Mouse (Mus musculus) brain, embryonic 14.5 days (tissue): Measurements from ENCODE around the gene Lmna. TPM values are rescaled to one million over a fixed set of nuclear protein-coding genes. Genes with fewer than 3 reads are reported as not detected.

Source experiments
- DNase-seq: peaks from one replicate; pipeline ENCODE4 v3.0.0-alpha.2; 2011; ENCODE audit warnings: low read depth
- CTCF ChIP-seq: fragments of 200-500 bp; IDR thresholded peaks from 2 replicates; pipeline ENCODE4 v1.5.1; 2012; ENCODE audit warnings: inconsistent platforms, mild to moderate bottlenecking, moderate library complexity, borderline replicate concordance; ENCODE audit not compliant: insufficient read depth, insufficient read length; ENCODE audit errors: extremely low read depth
- POLR2A ChIP-seq: fragments of 200-500 bp; IDR thresholded peaks from 2 replicates; pipeline ENCODE4 v1.6.1; 2012; ENCODE audit warnings: mild to moderate bottlenecking, inconsistent platforms, borderline replicate concordance; ENCODE audit not compliant: poor library complexity, insufficient read depth, insufficient read length, severe bottlenecking; ENCODE audit errors: extremely low read depth
- polyA plus RNA-seq: library from polyadenylated mRNA; depleted of rRNA; stranded (reverse); fragments of >200 nt; gene quantifications from 2 replicates; pipeline ENCODE4 v1.2.3, GENCODE M21; 2012

The Lmna gene
- polyA plus RNA-seq, 1 experiment: 39.5 TPM

- TF ChIP-seq CTCF: no peak
- no peak for TF ChIP-seq POLR2A
- DNase-seq: no peak
Measured at GRCm38 (mm10) chr3:88546674-88547418, 37.1 kb upstream of the Lmna start.

GRCm38 (mm10) chr3:88544955-88545591 is 35.3 kb upstream of the Lmna start:
- TF ChIP-seq POLR2A: no peak
- no peak for TF ChIP-seq CTCF
- DNase-seq: no peak

GRCm38 (mm10) chr3:88544514-88544913 is 34.8 kb upstream of the Lmna start:
- TF ChIP-seq CTCF (peak; percentile 49; the same call in 1 of the 2 replicates), POLR2A (no peak)
- DNase-seq: peak; percentile 62

- no peak for DNase-seq
- TF ChIP-seq CTCF (no peak), POLR2A (no peak)
Measured at GRCm38 (mm10) chr3:88543651-88544410, 34.1 kb upstream of the Lmna start.

- TF ChIP-seq POLR2A: no peak
- TF ChIP-seq CTCF: no peak
- no peak for DNase-seq
Measured at GRCm38 (mm10) chr3:88543174-88543573, 33.4 kb upstream of the Lmna start.

- TF ChIP-seq CTCF (no peak), POLR2A (no peak)
- no peak for DNase-seq
Measured at GRCm38 (mm10) chr3:88542486-88542885, 32.7 kb upstream of the Lmna start.

GRCm38 (mm10) chr3:88541622-88542401 is 32.1 kb upstream of the Lmna start:
- TF ChIP-seq POLR2A: no peak
- no peak for TF ChIP-seq CTCF
- peak; percentile 89 for DNase-seq

GRCm38 (mm10) chr3:88540085-88540484 is 30.3 kb upstream of the Lmna start:
- no peak for TF ChIP-seq CTCF
- no peak for TF ChIP-seq POLR2A
- DNase-seq: peak; percentile 37

GRCm38 (mm10) chr3:88539397-88539796 is 29.6 kb upstream of the Lmna start:
- peak; percentile 87 for DNase-seq

GRCm38 (mm10) chr3:88538271-88539145 is 28.8 kb upstream of the Lmna start:
- TF ChIP-seq CTCF (no peak), POLR2A (no peak)
- peak; percentile 63 for DNase-seq

More at GRCm38 (mm10) chr3:88539397-88539796, 29.6 kb upstream of the Lmna start:
- TF ChIP-seq POLR2A (no peak), CTCF (no peak)

GRCm38 (mm10) chr3:88537146-88537545 is 27.4 kb upstream of the Lmna start:
- DNase-seq: no peak

GRCm38 (mm10) chr3:88536103-88536930 is 26.6 kb upstream of the Lmna start:
- no peak for TF ChIP-seq CTCF
- no peak for TF ChIP-seq POLR2A

More at GRCm38 (mm10) chr3:88537146-88537545, 27.4 kb upstream of the Lmna start:
- TF ChIP-seq CTCF: no peak
- TF ChIP-seq POLR2A: no peak

More at GRCm38 (mm10) chr3:88536103-88536930, 26.6 kb upstream of the Lmna start:
- DNase-seq: peak; percentile 76
